Mouse (Mus musculus): ENCODE measurements around the gene Hspb8. TPM values are rescaled to one million over a fixed set of nuclear protein-coding genes. Genes with fewer than 3 reads are reported as not detected.

Hspb8 gene
- polyA plus RNA-seq, 1 experiment from 2014 or later: 7.6 TPM

DNA sequence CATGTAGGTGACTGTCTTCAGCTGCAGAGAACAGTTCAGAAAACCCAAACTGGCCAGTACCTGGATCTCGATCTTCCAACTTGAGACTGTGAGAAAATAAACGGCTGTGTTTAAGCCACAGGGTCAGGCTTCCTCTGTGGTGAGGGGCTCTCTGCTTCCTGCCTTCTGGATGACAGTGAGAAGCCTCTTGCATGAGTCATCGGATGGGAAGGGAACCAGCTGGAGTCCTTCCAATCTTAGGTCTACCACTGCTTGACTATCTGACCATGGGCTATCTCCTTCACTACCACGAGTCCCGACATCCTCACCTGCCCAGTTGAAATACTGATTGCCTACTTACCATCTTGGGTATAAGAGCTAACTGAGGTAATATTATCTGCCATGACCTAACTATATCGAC is 40.9 kb downstream of the Hspb8 start:
- Histone ChIP-seq H3K9ac (no peak overlapping the region), H3K4me1 (replicated peaks) (peaks cover 18% of the 10 kb centered on the region), H3K36me3 (no peaks in the 10 kb centered on the region), H3K9me3 (no peaks in the 10 kb centered on the region), H3K27me3 (no peaks in the 10 kb centered on the region), H3K4me3 (no peak overlapping the region), H3K27ac (replicated peaks) (no peak overlapping the region), H3K4me2 (no peak overlapping the region)
- ATAC-seq (ENCODE audit: low read depth): no peak
- WGBS: 87% methylated on average over 6 of the region's 6 CpGs

DNA sequence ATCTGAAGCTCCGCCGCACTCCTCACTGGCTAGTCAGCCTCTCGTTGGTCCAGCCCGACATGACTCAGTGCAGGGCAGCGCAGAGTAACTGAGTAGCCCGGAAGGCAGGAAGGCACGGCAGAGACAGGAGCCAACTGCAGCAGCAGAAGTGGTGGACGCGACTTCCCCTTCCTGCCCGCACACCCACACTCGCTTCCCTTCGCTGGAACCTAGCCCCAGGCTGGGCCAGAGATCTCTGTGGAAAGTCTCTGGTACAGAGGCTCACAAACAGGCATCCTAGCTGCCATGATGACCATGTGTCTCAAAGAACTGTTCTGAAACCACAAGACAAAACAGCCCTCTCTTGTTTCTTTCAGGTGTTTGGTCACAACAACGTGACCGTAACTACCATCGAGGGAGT is 41.4 kb downstream of the Hspb8 start:
- Histone ChIP-seq H3K36me3 (no peaks in the 10 kb centered on the region), H3K27me3 (no peaks in the 10 kb centered on the region), H3K4me2 (no peak overlapping the region), H3K9ac (no peak overlapping the region), H3K4me3 (no peak overlapping the region), H3K4me1 (replicated peaks) (peaks cover 18% of the 10 kb centered on the region), H3K9me3 (no peaks in the 10 kb centered on the region), H3K27ac (replicated peaks) (no peak overlapping the region)
- 84% methylated on average over 15 of the region's 15 CpGs for WGBS
- ATAC-seq (ENCODE audit: low read depth): no peak

DNA sequence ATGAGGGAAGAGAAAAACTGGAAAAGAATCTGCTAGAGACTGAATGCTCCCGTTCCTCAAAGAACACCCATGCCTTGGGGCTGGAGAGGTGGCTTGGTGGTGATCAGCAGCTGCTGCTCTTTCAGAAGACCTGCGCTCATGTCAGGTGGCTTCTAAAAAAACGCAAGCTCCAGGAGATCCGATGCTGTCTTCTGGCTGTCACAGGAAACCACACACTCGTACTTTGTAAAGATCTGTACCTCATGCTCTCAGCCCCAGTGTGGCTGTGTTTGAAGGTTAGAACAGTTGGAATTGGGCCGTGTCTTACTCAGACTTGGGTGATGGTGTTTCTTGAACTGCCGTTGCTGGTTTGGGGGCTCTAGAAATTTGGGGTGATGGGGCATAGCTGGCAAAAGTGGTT is 42.3 kb downstream of the Hspb8 start:
- H3K27ac ChIP-seq (replicated peaks): peak overlapping the region; percentile 52
- ATAC-seq (ENCODE audit: low read depth): no peak
- no peak overlapping the region for H3K9ac ChIP-seq
- H3K4me1 ChIP-seq (replicated peaks): peaks cover 18% of the 10 kb centered on the region
- no peaks in the 10 kb centered on the region for H3K36me3 ChIP-seq
- no peak overlapping the region for H3K4me2 ChIP-seq
- H3K27me3 ChIP-seq: no peaks in the 10 kb centered on the region
- 84% methylated on average over 7 of the region's 7 CpGs for WGBS
- no peak overlapping the region for H3K4me3 ChIP-seq
- H3K9me3 ChIP-seq: no peaks in the 10 kb centered on the region

DNA sequence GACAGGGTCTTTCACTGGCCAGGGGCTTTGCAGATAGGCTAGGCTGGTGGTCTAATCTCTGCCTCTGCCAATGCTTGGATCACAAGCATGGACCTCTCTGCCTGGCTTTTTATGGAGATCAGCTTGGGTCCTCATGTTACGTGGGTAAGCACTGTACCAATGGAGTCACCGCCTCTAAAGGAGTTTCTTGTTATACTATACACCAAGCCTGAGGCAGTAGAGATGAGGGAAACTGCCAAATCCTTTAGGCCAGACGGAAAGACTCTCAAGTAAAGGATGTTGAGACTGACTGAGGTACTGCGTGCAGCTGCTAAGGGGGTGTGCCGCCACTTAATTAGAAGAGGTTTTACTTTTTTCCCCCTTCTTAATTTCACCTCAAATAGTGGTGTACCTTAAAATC is 43.8 kb downstream of the Hspb8 start:
- WGBS: 68% methylated on average over 5 of the region's 5 CpGs
- Histone ChIP-seq H3K27ac (replicated peaks) (peak overlapping the region; percentile 49; the same call in 1 of the 2 replicates), H3K9ac (no peak overlapping the region)

DNA sequence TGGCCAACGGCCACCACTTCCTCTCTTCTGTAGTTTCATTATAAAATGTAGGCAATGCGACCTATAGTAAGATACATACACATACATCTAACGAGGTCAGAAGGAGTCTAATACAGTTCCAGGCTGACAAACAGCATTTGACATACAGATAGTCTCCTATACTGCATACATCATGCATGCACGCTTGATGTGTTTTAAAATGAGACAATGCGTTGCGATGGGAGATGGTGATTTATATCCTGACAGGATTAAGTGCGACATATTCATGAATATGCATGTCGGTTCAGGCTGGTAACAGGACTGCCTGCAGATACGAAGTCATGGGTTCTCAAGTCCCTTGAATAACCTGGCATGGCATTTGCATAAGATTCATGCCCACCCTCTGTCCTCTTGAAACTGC is 54.7 kb downstream of the Hspb8 start:
- Histone ChIP-seq H3K4me1 (replicated peaks) (peaks cover 18% of the 10 kb centered on the region), H3K9ac (peak overlapping the region; percentile 3; the same call in 1 of the 2 replicates), H3K36me3 (no peaks in the 10 kb centered on the region), H3K4me2 (no peak overlapping the region), H3K9me3 (no peaks in the 10 kb centered on the region), H3K4me3 (no peak overlapping the region), H3K27ac (replicated peaks) (peak overlapping the region; percentile 74), H3K27me3 (no peaks in the 10 kb centered on the region)
- 0 out of 2 replicates have a peak, but pooled peaks have one; percentile 23 for ATAC-seq (ENCODE audit: low read depth)
- WGBS: 34% methylated on average over 9 of the region's 9 CpGs

More for the DNA sequence above, 43.8 kb downstream of the Hspb8 start:
- H3K4me1 ChIP-seq (replicated peaks): peaks cover 18% of the 10 kb centered on the region
- H3K4me2 ChIP-seq: no peak overlapping the region
- H3K4me3 ChIP-seq: no peak overlapping the region
- H3K27me3 ChIP-seq: no peaks in the 10 kb centered on the region
- H3K9me3 ChIP-seq: no peaks in the 10 kb centered on the region
- no peak for ATAC-seq (ENCODE audit: low read depth)
- H3K36me3 ChIP-seq: no peaks in the 10 kb centered on the region

DNA sequence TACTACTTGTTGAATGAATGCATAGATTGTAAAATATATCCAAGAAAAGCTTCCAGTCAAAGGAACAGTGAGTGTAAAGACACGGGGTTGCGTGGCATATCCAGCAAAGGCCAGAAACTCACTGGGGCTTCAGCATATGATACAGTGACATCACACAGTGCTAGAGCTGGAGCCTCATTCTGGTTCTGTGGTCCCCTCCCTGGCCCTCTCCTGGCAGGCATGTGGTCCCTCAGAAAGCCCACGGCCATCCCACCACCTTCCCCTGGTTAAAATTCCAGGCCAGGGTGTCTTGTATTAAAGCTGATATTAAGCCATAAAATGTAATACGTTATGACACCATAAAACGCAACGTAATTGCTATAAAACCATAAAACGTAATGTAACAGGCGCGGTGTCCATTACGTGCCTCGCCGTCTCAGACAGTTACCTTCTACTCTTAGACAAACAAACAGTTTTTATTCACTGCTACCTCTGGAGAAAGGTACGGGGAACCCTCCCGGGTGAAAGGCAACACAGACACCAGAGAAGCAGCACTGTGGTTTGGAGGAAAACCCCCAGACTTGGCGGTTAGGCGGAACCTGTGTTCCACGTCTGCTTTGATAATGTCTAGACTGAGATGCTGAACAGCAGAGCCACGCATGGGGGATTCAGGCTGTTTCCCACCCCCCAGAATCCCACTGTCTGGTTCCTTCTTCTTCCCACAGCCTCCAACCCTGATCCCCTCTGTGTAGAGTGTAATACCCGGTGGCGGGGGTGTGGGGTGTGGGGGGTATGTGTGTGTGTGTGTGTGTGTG is 55.6 kb downstream of the Hspb8 start:
- Histone ChIP-seq H3K27me3 (no peaks in the 10 kb centered on the region), H3K4me2 (0 out of 2 replicates have a peak overlapping the region, but pooled peaks have one; percentile 1), H3K4me3 (no peak overlapping the region), H3K4me1 (replicated peaks) (peaks cover 18% of the 10 kb centered on the region), H3K36me3 (no peaks in the 10 kb centered on the region), H3K9ac (peak overlapping the region; percentile 3; the same call in 1 of the 2 replicates), H3K27ac (replicated peaks) (peak overlapping the region; percentile 74), H3K9me3 (no peaks in the 10 kb centered on the region)
- ATAC-seq (ENCODE audit: low read depth): peak; percentile 77
- WGBS: 39% methylated on average over 20 of the region's 20 CpGs

DNA sequence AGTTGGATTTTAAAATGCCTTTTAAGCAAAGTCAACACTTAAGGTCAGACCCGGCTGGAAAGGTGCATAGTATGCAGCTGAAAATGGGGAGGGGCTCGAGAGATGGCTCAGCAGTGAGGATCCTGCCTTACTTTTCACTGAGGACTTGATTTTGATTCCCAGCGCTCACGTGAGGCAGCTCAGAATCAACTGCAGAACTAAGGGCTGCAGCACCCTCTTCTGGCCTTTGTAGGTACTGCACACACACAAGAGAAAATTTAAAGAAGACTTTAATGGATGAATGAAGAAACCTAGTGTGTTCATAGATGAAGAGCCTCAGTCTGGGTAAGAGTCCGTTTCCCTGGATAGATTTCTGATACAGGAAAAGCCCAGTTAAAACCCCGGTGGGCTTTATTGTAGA is 61.3 kb downstream of the Hspb8 start:
- H3K9ac ChIP-seq: no peak overlapping the region
- peaks cover 7% of the 10 kb centered on the region; the same call in 1 of the 2 replicates for H3K9me3 ChIP-seq
- H3K4me1 ChIP-seq (replicated peaks): no peaks in the 10 kb centered on the region
- H3K36me3 ChIP-seq: no peaks in the 10 kb centered on the region
- WGBS: 77% methylated on average over 6 of the region's 6 CpGs
- H3K27ac ChIP-seq (replicated peaks): no peak overlapping the region
- H3K4me3 ChIP-seq: no peak overlapping the region
- H3K4me2 ChIP-seq: no peak overlapping the region
- no peaks in the 10 kb centered on the region for H3K27me3 ChIP-seq
- ATAC-seq (ENCODE audit: low read depth): no peak

DNA sequence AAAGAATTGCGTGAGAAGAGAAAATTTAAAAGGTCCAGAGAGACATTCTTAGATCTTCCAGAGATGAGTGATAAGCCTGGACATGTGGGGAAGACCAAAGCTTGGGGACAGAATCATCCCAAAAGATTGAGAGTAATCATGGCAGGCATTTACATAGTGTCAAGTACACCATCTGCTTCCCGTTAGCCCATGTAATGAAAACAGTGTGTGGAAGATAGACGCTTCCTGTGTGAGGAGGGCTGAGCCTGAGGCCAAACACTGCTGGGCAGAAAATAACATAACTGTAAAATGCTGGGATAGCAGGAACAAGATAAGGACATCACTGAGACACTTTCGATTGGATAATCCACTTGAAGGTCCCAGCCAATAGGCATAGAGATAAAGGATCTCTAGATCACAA is 61.9 kb downstream of the Hspb8 start:
- Histone ChIP-seq H3K9me3 (peaks cover 7% of the 10 kb centered on the region; the same call in 1 of the 2 replicates), H3K9ac (no peak overlapping the region), H3K4me2 (no peak overlapping the region), H3K27ac (replicated peaks) (no peak overlapping the region), H3K4me1 (replicated peaks) (no peaks in the 10 kb centered on the region), H3K27me3 (no peaks in the 10 kb centered on the region), H3K4me3 (no peak overlapping the region), H3K36me3 (no peaks in the 10 kb centered on the region)
- whole genome bisulfite sequencing: 72% methylated on average over 4 of the region's 4 CpGs
- no peak for ATAC-seq (ENCODE audit: low read depth)

Other genes with a start within 250 kb of the Hspb8 start
- 0.82 and 1.0 TPM in 2 replicates for gene Ccdc60, start 133.9 kb downstream of the Hspb8 start, polyA plus RNA-seq (2015; fragmentation: Nextera tagmentation; extraction: Ambion mirVana)
- gene Srrm4, start 169.0 kb upstream of the Hspb8 start, polyA plus RNA-seq (2015; fragmentation: Nextera tagmentation; extraction: Ambion mirVana): 19.2 and 19.9 TPM in 2 replicates

Data from neural tube, embryonic 13.5 days (tissue).